Mouse (Mus musculus) intestine, embryonic 15.5 days (tissue): Measurements from ENCODE around the gene Cfap45. TPM values are rescaled to one million over a fixed set of nuclear protein-coding genes. Genes with fewer than 3 reads are reported as not detected.

Experiments
- ATAC-seq: fragments of 200-750 bp; cut with Nextera tagmentation; 2 replicates; pipeline ENCODE4 v1.8.0; 2017; ENCODE audit warnings: moderate TSS enrichment, moderate library complexity
- H3K27ac ChIP-seq: fragments of 300-500 bp; sonication (generic); 2 replicates; pipeline ENCODE4 v1.5.1; 2015; ENCODE audit warnings: mild to moderate bottlenecking, inconsistent platforms
- H3K27me3 ChIP-seq: fragments of 300-500 bp; sonication (generic); replicated peaks from 2 replicates; pipeline ENCODE4 v1.6.1; 2015; ENCODE audit warnings: inconsistent platforms
- H3K36me3 ChIP-seq: fragments of 300-500 bp; sonication (generic); 2 replicates; pipeline ENCODE4 v1.6.1; 2015; ENCODE audit warnings: inconsistent platforms
- H3K4me1 ChIP-seq: fragments of 300-500 bp; sonication (generic); replicated peaks from 2 replicates; pipeline ENCODE4 v1.6.1; 2015; ENCODE audit warnings: inconsistent platforms
- H3K4me2 ChIP-seq: fragments of 300-500 bp; sonication (generic); replicated peaks from 2 replicates; pipeline ENCODE4 v1.6.1; 2015; ENCODE audit warnings: mild to moderate bottlenecking, inconsistent platforms
- H3K4me3 ChIP-seq: fragments of 300-500 bp; sonication (generic); replicated peaks from 2 replicates; pipeline ENCODE4 v1.5.1; 2015; ENCODE audit warnings: inconsistent platforms
- H3K9ac ChIP-seq: fragments of 300-500 bp; sonication (generic); 2 replicates; pipeline ENCODE4 v1.6.1; 2015; ENCODE audit warnings: inconsistent platforms
- H3K9me3 ChIP-seq: fragments of 300-500 bp; sonication (generic); 2 replicates; pipeline ENCODE4 v1.6.1; 2016; ENCODE audit warnings: inconsistent platforms
- WGBS: fragments of 180-500 bp; shearing (Covaris S2); methylation state at CpG from one replicate; pipeline ENCODE4 v1.1.7; 2015; 5-methylcytosine and 5-hydroxymethylcytosine counted together
- polyA plus RNA-seq: library from polyadenylated mRNA; unstranded; fragments of >200 nt; fragmentation: Nextera tagmentation; extraction: Ambion mirVana; gene quantifications from 2 replicates; pipeline ENCODE4 v1.2.1, GENCODE M21; 2015

Gene Cfap45
- polyA plus RNA-seq, 1 experiment from 2014 or later, result 1.2 TPM

DNA sequence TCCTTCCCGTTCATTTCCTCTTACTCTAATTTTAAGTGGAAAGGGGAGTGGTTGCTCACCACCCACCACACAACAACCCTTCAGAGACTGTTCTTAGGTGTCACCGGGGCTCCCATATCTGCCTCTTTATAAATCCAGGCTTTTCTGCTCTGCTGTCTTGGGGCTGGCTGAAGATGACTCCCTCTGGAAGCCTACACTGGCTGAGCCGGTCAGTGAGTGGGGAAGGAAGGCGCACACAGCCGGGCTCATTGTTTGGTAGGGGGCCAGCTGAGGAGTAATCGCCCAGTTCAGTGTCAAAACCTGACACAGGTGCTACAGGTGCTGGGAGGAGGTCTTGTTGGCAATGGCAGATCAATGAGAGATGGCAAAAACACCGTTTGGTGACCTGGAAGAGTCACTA, 5.4 kb downstream of the Cfap45 start:
- 0 out of 2 replicates have a peak overlapping the region, but pooled peaks have one; percentile 38 for H3K4me2 ChIP-seq
- H3K4me1 ChIP-seq, result peaks cover 19% of the 10 kb centered on the region; the same call in 1 of the 2 replicates
- H3K27me3 ChIP-seq, result no peaks in the 10 kb centered on the region
- no peak for ATAC-seq
- H3K36me3 ChIP-seq, result no peaks in the 10 kb centered on the region
- no peak overlapping the region for H3K27ac ChIP-seq
- 67% methylated on average over 7 of the region's 7 CpGs for WGBS
- no peak overlapping the region for H3K4me3 ChIP-seq
- H3K9ac ChIP-seq, result no peak overlapping the region
- H3K9me3 ChIP-seq, result no peaks in the 10 kb centered on the region

- Histone ChIP-seq H3K4me3 (no peak overlapping the region), H3K9ac (no peak overlapping the region), H3K9me3 (no peaks in the 10 kb centered on the region), H3K4me2 (no peak overlapping the region), H3K27me3 (no peaks in the 10 kb centered on the region), H3K27ac (no peak overlapping the region), H3K4me1 (peaks cover 17% of the 10 kb centered on the region; the same call in 1 of the 2 replicates), H3K36me3 (no peaks in the 10 kb centered on the region)
- WGBS, result 67% methylated on average over 23 of the region's 23 CpGs
- no peak for ATAC-seq
Observed at GRCm38 (mm10) chr1:172526380-172527081, 5.9 kb downstream of the Cfap45 start.

GRCm38 (mm10) chr1:172527431-172527830, 6.8 kb downstream of the Cfap45 start:
- WGBS, result 93% methylated on average over 10 of the region's 10 CpGs
- Histone ChIP-seq H3K4me2 (no peak overlapping the region), H3K27me3 (no peaks in the 10 kb centered on the region), H3K9ac (no peak overlapping the region), H3K4me3 (no peak overlapping the region), H3K36me3 (no peaks in the 10 kb centered on the region), H3K9me3 (no peaks in the 10 kb centered on the region), H3K27ac (no peak overlapping the region), H3K4me1 (peaks cover 23% of the 10 kb centered on the region)
- ATAC-seq, result no peak

DNA sequence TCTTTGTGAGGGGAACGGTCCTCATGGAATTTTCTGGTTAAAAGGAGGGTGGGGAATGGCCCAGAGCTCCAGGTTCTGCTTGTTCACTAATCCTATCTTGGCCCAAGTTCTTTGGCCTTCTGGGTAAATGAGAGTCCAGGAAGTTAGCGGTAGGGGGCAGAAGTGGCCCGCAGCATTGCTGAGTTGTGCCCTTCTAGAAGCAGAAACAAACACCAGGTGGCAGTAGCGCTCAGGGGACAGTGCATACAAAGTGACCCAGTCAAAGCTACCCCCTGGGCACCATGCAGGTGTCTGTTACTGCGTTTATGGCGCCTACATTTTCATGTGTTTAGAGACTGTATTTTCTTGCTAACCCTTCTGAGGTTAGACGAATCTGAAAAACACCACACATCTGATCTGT, 8.1 kb downstream of the Cfap45 start:
- Histone ChIP-seq H3K9ac (no peak overlapping the region), H3K27me3 (no peaks in the 10 kb centered on the region), H3K9me3 (no peaks in the 10 kb centered on the region), H3K4me1 (peaks cover 27% of the 10 kb centered on the region), H3K27ac (no peak overlapping the region), H3K4me3 (no peak overlapping the region), H3K4me2 (no peak overlapping the region), H3K36me3 (no peaks in the 10 kb centered on the region)
- peak; percentile 72 for ATAC-seq
- 8% methylated on average over 7 of the region's 7 CpGs for WGBS

DNA sequence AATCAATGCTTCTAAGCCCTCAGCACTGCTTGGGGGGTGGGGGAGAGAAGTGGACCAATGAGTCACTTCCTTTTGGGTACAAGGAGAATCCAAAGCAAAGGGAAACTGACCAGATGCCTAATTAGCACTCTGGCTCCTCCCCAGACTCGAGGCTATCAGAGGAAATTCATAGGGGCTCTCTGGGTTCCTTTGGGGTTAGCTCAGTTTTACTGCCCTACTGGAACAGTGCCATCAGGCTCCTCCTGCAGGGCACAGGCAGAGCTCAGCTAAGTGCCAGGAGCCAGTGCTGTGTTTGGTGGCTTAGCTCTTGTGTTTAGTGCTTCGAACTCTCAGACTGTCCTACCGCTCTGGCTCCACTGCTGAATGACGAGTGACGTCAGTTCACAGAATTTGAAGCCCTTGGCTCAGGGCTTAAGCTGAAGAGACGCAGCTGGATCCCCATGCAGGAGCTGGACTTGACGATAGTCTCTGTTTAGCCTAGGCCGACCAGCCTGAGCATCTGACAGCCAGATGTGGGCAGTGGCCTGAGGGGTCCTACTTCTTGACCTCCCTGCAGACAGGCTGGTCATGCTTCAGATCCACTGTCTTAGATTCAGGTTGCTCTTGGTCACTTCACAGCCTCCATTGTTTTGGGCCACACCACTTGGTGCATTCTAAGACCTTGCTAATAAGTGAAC, 10.1 kb downstream of the Cfap45 start:
- peaks cover 20% of the 10 kb centered on the region for H3K4me1 ChIP-seq
- H3K27ac ChIP-seq, result no peak overlapping the region
- H3K4me3 ChIP-seq, result no peak overlapping the region
- H3K4me2 ChIP-seq, result no peak overlapping the region
- no peaks in the 10 kb centered on the region for H3K36me3 ChIP-seq
- WGBS, result 39% methylated on average over 8 of the region's 8 CpGs
- H3K27me3 ChIP-seq, result no peaks in the 10 kb centered on the region
- no peak overlapping the region for H3K9ac ChIP-seq
- H3K9me3 ChIP-seq, result no peaks in the 10 kb centered on the region
- 0 out of 2 replicates have a peak, but pooled peaks have one; percentile 28 for ATAC-seq

GRCm38 (mm10) chr1:172532551-172532950, 11.9 kb downstream of the Cfap45 start:
- Histone ChIP-seq H3K27ac (no peak overlapping the region), H3K36me3 (no peaks in the 10 kb centered on the region), H3K9me3 (no peaks in the 10 kb centered on the region), H3K4me2 (peak overlapping the region; percentile 61), H3K4me1 (peaks cover 20% of the 10 kb centered on the region), H3K9ac (no peak overlapping the region; the same call in 1 of the 2 replicates), H3K27me3 (no peaks in the 10 kb centered on the region), H3K4me3 (peak overlapping the region; percentile 22)
- 2% methylated on average over 13 of the region's 13 CpGs for WGBS
- ATAC-seq, result peak; percentile 83

GRCm38 (mm10) chr1:172535116-172535515, 14.5 kb downstream of the Cfap45 start:
- H3K4me1 ChIP-seq, result peaks cover 20% of the 10 kb centered on the region
- no peak for ATAC-seq
- 84% methylated on average over 16 of the region's 16 CpGs for WGBS
- H3K9me3 ChIP-seq, result no peaks in the 10 kb centered on the region
- H3K36me3 ChIP-seq, result no peaks in the 10 kb centered on the region
- H3K4me3 ChIP-seq, result no peak overlapping the region
- no peak overlapping the region for H3K27ac ChIP-seq
- no peak overlapping the region for H3K4me2 ChIP-seq
- H3K27me3 ChIP-seq, result no peaks in the 10 kb centered on the region
- H3K9ac ChIP-seq, result no peak overlapping the region

DNA sequence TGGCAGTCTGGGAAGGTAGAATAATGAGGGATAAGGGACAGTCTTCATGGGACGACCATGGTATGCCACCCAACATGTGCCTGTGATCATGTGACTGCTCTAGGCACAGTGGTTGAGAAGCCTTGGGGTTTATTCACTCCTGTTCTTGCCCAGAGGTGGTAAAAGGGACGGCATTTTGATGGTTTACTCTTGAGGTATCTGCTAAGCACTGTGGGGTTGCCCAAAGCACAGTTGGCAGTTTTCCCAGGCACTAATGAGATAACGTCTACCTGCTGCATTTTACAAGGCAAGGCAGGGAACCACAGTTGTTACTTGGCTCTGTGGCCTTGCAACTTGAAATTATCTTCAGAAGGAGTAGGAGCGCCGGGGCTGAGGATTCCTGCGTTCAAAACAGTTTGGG, 19.2 kb downstream of the Cfap45 start:
- 64% methylated on average over 6 of the region's 6 CpGs for WGBS
- no peaks in the 10 kb centered on the region for H3K27me3 ChIP-seq
- H3K9me3 ChIP-seq, result no peaks in the 10 kb centered on the region
- 0 out of 2 replicates have a peak, but pooled peaks have one; percentile 31 for ATAC-seq
- H3K36me3 ChIP-seq, result no peaks in the 10 kb centered on the region
- H3K9ac ChIP-seq, result no peak overlapping the region
- no peaks in the 10 kb centered on the region for H3K4me1 ChIP-seq
- no peak overlapping the region for H3K27ac ChIP-seq
- H3K4me2 ChIP-seq, result no peak overlapping the region
- H3K4me3 ChIP-seq, result no peak overlapping the region

DNA sequence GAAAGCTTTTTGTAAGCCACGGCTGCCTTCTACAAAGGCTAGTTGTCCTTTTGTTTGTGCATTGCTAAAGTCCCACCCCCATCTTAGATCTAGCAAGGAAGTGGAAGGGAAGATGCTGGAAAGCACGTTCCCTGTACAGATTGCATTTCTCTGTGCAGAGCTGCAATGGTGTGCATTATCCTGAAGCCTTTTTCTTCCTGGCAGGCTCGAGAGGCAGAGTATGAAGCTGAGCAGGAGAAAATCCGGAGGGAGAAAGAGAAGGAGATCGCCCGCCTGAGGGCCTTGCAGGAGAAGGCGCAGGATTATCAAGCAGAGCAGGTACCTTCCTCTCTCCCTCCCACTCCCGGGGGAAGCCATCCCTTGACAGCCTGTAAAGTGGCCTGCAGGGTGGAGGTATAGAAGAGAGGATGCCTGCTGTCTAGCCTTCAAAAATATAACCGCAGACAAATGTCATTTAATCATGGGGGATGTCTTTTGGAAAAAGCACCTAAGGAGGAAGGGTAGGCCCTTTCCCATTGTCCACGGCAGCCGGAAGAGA, 19.8 kb downstream of the Cfap45 start:
- Histone ChIP-seq H3K9me3 (no peaks in the 10 kb centered on the region), H3K27ac (no peak overlapping the region), H3K27me3 (no peaks in the 10 kb centered on the region), H3K36me3 (no peaks in the 10 kb centered on the region), H3K4me3 (no peak overlapping the region), H3K4me2 (no peak overlapping the region), H3K9ac (no peak overlapping the region), H3K4me1 (no peaks in the 10 kb centered on the region)
- no peak for ATAC-seq
- WGBS, result 63% methylated on average over 11 of the region's 11 CpGs

DNA sequence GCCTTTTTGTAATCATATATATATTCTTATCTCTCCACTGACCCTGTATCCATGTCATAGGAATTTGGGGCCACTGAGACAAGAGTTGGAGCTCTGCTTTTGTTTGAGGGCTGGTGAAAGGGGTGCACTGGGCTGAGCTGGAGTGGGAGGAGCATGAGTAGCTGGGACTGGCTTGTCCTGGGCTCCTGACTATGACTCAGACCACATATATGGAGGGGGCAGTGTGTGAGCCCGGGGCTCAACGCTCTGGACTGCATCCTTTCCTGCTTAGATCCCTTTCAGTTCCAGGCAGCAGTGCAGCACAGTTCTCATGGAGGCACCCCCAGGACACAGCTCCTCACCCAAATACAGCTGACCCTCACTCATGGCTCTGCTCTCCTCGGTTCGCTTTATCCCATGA, 25.5 kb downstream of the Cfap45 start:
- H3K36me3 ChIP-seq, result no peaks in the 10 kb centered on the region
- H3K9ac ChIP-seq, result no peak overlapping the region
- no peak overlapping the region for H3K4me2 ChIP-seq
- H3K9me3 ChIP-seq, result no peaks in the 10 kb centered on the region
- no peak overlapping the region for H3K27ac ChIP-seq
- ATAC-seq, result no peak
- no peak overlapping the region for H3K4me3 ChIP-seq
- 80% methylated on average over 4 of the region's 4 CpGs for WGBS
- no peaks in the 10 kb centered on the region for H3K27me3 ChIP-seq
- peaks cover 6% of the 10 kb centered on the region for H3K4me1 ChIP-seq

- Histone ChIP-seq H3K9ac (no peak overlapping the region), H3K4me2 (no peak overlapping the region), H3K36me3 (no peaks in the 10 kb centered on the region), H3K4me1 (peaks cover 6% of the 10 kb centered on the region), H3K4me3 (no peak overlapping the region), H3K9me3 (no peaks in the 10 kb centered on the region), H3K27me3 (no peaks in the 10 kb centered on the region; the same call in 1 of the 2 replicates), H3K27ac (no peak overlapping the region)
- ATAC-seq, result no peak
- 57% methylated on average over 7 of the region's 7 CpGs for WGBS
Observed at GRCm38 (mm10) chr1:172548501-172548900, 27.9 kb downstream of the Cfap45 start.

DNA sequence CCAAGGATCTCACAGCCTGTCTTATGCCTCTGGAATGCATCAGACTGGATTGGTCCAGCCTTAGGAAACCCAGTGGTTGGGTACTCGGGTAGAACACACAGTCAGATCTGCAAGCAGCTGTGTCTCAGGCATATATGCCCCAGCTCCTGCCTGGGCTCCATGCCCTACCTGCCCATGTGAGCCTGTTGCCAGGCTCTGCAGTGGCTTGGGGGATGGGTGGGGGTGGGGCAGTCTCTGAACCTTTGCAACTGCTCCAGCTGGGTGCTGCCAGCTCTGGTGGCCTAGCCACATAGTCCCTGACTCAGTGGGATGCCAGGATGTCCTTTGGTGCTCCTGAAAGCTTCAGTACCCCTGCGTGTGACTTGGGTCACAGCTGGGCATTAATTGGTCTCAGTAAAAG, 28.7 kb downstream of the Cfap45 start:
- Histone ChIP-seq H3K9me3 (no peaks in the 10 kb centered on the region), H3K36me3 (no peaks in the 10 kb centered on the region), H3K4me3 (peak overlapping the region; percentile 42), H3K4me2 (peak overlapping the region; percentile 64), H3K4me1 (peaks cover 6% of the 10 kb centered on the region), H3K9ac (no peak overlapping the region), H3K27ac (no peak overlapping the region), H3K27me3 (no peaks in the 10 kb centered on the region; the same call in 1 of the 2 replicates)
- WGBS, result 21% methylated on average over 2 of the region's 2 CpGs
- peak; percentile 26; the same call in 1 of the 2 replicates for ATAC-seq
